Mouse (Mus musculus): ENCODE results near the gene Naa50.

GRCm38 (mm10) chr16:44187172-44187571 is 47.5 kb downstream of the Naa50 start:
- TF ChIP-seq POLR2A (IDR thresholded peaks at IDR 0.05; ENCODE audit: borderline replicate concordance, control insufficient read depth, low read depth, low read length) = no peak
- no peak for TF ChIP-seq CTCF (IDR thresholded peaks at IDR 0.05; ENCODE audit: control insufficient read depth, insufficient read depth, low read length)

Data from bone marrow, adult 2 months (tissue).